Mouse (Mus musculus): ENCODE measurements around the gene Spib. TPM values are rescaled to one million over a fixed set of nuclear protein-coding genes. Genes with fewer than 3 reads are reported as not detected.

Gene Spib
- polyA plus RNA-seq, 2 experiments = 0.11 to 0.16 TPM

DNA sequence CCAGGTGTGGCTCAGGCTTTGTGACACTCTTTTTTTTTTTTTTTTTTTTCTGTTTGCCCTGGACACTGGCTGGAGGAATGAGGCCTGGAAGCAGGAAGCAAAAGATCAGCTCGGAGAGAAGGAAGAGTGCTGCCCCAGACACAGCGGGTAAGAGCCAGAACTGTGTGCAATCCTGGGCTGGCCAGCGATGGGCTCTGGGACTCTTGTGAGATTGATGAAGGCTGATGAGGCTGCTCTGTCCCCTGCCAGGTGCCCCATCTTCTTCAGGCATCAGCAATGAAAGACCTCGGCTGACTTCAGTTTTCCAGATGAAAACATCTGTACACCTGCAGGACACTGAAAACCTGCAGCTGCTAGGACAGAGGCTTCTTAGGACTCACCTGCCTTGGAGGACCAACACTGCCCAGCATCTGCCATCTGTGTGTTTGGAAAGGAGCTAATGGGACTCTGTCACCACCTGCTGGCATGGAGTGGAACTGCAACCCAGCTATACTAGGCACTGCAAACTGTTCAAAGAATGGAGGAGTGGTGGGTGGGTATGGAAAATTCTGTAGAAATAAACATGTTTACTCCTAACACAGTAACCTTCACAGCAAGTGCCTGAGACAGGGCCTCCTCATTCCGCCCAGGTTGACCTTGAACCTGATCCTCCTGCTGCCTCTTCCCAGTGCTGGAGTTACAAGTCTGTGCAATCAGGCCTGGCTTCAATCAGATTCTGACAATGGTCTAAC lies 46.9 kb downstream of the Spib start:
- peaks cover 30 to 40% of the 10 kb centered on the region in 2 experiments for H3K4me1 ChIP-seq (replicated peaks; ENCODE audit: control insufficient read depth in 2 of 2, insufficient read depth in 2 of 2, low read length in 1 of 2)
- no peaks in the 10 kb centered on the region for H3K9me3 ChIP-seq (ENCODE audit: control insufficient read depth, low read length)
- H3K27ac ChIP-seq = peak overlapping the region; percentile 67
- no peak overlapping the region for H3K4me3 ChIP-seq (ENCODE audit: insufficient read depth in 1 of 2, low read depth in 2 of 2, low read length in 2 of 2)
- H3K4me2 ChIP-seq (ENCODE audit: low read depth) = no peak overlapping the region
- ATAC-seq (ENCODE audit: insufficient read depth) (0 out of 2 replicates have a peak, but pooled peaks have one; percentile 14), DNase-seq (ENCODE audit: low read depth in 3 of 3, low spot score in 3 of 3) (peak; percentile 62 to 70 (median 65))
- H3K9ac ChIP-seq (replicated peaks) = no peak overlapping the region
- WGBS (ENCODE audit: insufficient replicate concordance) = 33% methylated on average over 5 of the region's 5 CpGs
- TF ChIP-seq CTCF (IDR thresholded peaks at IDR 0.05; ENCODE audit: low read depth) = peak; percentile 100
- no peak for TF ChIP-seq EP300 (IDR thresholded peaks at IDR 0.05; ENCODE audit: low read depth)
- H3K27me3 ChIP-seq (ENCODE audit: control insufficient read depth, insufficient read depth, low read length) = peaks cover 15% of the 10 kb centered on the region
- peaks cover 3% of the 10 kb centered on the region; the same call in 1 of the 2 replicates for H3K36me3 ChIP-seq (replicated peaks; ENCODE audit: control insufficient read depth, insufficient read depth, low read depth)

DNA sequence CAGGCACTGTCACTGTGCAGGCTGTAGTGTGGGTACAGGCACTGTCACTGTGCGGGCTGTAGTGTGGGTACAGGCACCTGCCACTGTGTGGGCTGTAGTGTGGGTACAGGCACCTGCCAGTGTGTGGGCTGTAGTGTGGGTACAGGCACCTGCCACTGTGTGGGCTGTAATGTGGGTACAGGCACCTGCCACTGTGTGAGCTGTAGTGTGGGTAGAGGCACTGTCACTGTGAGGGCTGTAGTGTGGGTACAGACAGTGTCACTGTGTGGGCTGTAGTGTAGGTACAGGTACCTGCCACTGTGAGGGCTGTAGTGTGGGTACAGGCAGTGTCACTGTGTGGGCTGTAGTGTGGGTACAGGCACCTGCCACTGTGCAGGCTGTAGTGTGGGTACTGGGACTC lies 47.8 kb downstream of the Spib start:
- H3K9me3 ChIP-seq (ENCODE audit: control insufficient read depth, low read length) = no peaks in the 10 kb centered on the region
- 100% methylated on average over 1 of the region's 1 CpGs for WGBS (ENCODE audit: insufficient replicate concordance)
- H3K36me3 ChIP-seq (replicated peaks; ENCODE audit: control insufficient read depth, insufficient read depth, low read depth) = no peaks in the 10 kb centered on the region
- no peak overlapping the region for H3K4me2 ChIP-seq (ENCODE audit: low read depth)
- ATAC-seq (ENCODE audit: insufficient read depth) (no peak), DNase-seq (ENCODE audit: low read depth in 3 of 3, low spot score in 3 of 3) (no peak)
- H3K9ac ChIP-seq (replicated peaks) = no peak overlapping the region; the same call in 1 of the 2 replicates
- H3K27ac ChIP-seq = peak overlapping the region; percentile 67
- H3K27me3 ChIP-seq (ENCODE audit: control insufficient read depth, insufficient read depth, low read length) = peaks cover 22% of the 10 kb centered on the region
- no peak overlapping the region for H3K4me3 ChIP-seq (ENCODE audit: insufficient read depth in 1 of 2, low read depth in 2 of 2, low read length in 2 of 2)
- H3K4me1 ChIP-seq (replicated peaks; ENCODE audit: control insufficient read depth in 2 of 2, insufficient read depth in 2 of 2, low read length in 1 of 2) = peaks cover 30 to 47% of the 10 kb centered on the region in 2 experiments
- TF ChIP-seq CTCF (IDR thresholded peaks at IDR 0.05; ENCODE audit: low read depth) (no peak), EP300 (IDR thresholded peaks at IDR 0.05; ENCODE audit: low read depth) (no peak)

DNA sequence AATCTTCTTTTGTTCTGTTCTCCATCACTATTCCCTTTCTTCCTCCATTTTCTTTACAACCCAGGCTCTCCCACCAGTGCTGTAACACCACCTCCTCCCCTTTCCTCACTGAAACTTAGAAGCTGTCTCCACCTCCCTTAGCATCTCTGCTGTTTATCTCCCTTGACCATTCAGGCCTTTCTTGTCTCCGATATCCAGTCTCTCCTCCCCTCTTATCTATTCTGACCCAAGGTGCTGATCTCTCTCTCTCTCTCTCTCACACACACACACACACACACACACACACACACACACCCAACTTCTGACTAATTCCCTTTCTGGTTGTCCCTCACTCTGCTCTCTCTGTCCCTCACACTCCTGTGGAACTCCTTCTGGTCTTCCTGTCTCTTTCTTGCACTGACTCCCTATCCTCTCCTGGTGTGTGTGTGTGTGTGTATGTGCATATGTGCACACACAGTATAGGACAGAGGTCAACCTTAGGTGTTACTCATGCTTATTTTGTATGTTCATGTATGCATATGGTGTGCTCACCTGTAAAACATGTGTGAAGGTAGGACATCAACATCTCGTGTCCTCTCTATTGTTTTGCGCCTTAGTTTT lies 48.9 kb downstream of the Spib start:
- H3K4me2 ChIP-seq (ENCODE audit: low read depth) = peak overlapping the region; percentile 69
- H3K36me3 ChIP-seq (replicated peaks; ENCODE audit: control insufficient read depth, insufficient read depth, low read depth) = no peaks in the 10 kb centered on the region
- H3K27me3 ChIP-seq (ENCODE audit: control insufficient read depth, insufficient read depth, low read length) = peaks cover 32% of the 10 kb centered on the region
- H3K9me3 ChIP-seq (ENCODE audit: control insufficient read depth, low read length) = no peaks in the 10 kb centered on the region
- peak overlapping the region; percentile 64 for H3K9ac ChIP-seq (replicated peaks)
- peak; percentile 93 for ATAC-seq (ENCODE audit: insufficient read depth)
- H3K4me1 ChIP-seq (replicated peaks; ENCODE audit: control insufficient read depth in 2 of 2, insufficient read depth in 2 of 2, low read length in 1 of 2) = peaks cover 34 to 56% of the 10 kb centered on the region in 2 experiments
- peak overlapping the region; percentile 90 for H3K27ac ChIP-seq
- WGBS (ENCODE audit: insufficient replicate concordance) = 40% methylated on average over 3 of the region's 3 CpGs
- H3K4me3 ChIP-seq (ENCODE audit: insufficient read depth in 1 of 2, low read depth in 2 of 2, low read length in 2 of 2) = peak overlapping the region; percentile 1 to 5; a peak in 2 of 4 replicates
- DNase-seq (ENCODE audit: low read depth in 3 of 3, low spot score in 3 of 3) = peak; percentile 82 to 86 (median 82)
- no peak for TF ChIP-seq CTCF (IDR thresholded peaks at IDR 0.05; ENCODE audit: low read depth)
- TF ChIP-seq EP300 (IDR thresholded peaks at IDR 0.05; ENCODE audit: low read depth) = peak; percentile 98

Small RNA genes within 50 kb of the gene (microRNA-seq; reads per million reads assigned to microRNA genes)
- gene Mir7053 = 1.3 reads per million

Other genes starting within 250 kb of the Spib start
- 0.34 and 0.38 TPM in 2 replicates for gene Clec11a, start 225.2 kb downstream of the Spib start, polyA plus RNA-seq (2012; rRNA removed)
- gene Clec11a, start 225.2 kb downstream of the Spib start, polyA plus RNA-seq (2014; fragmentation: Nextera tagmentation; extraction: Ambion mirVana) = 0.33 and 0.51 TPM in 2 replicates
- gene Shank1, start 221.8 kb downstream of the Spib start, polyA plus RNA-seq (2012; rRNA removed) = 0.04 and 0.06 TPM in 2 replicates
- gene Shank1, start 221.8 kb downstream of the Spib start, polyA plus RNA-seq (2014; fragmentation: Nextera tagmentation; extraction: Ambion mirVana) = 0.05 TPM in 1 of 2 replicates, not detected in the other
- gene Syt3, start 148.0 kb downstream of the Spib start, polyA plus RNA-seq (2012; rRNA removed) = 0.02 and 0.06 TPM in 2 replicates
- 0.14 TPM in 1 of 2 replicates, not detected in the other for gene Syt3, start 148.0 kb downstream of the Spib start, polyA plus RNA-seq (2014; fragmentation: Nextera tagmentation; extraction: Ambion mirVana)
- gene 1700008O03Rik, start 146.3 kb downstream of the Spib start, polyA plus RNA-seq (2012; rRNA removed) = 0.06 and 0.12 TPM in 2 replicates
- not detected in 2 replicates for gene 1700008O03Rik, start 146.3 kb downstream of the Spib start, polyA plus RNA-seq (2014; fragmentation: Nextera tagmentation; extraction: Ambion mirVana)
- gene Lrrc4b, start 103.1 kb downstream of the Spib start, polyA plus RNA-seq (2012; rRNA removed) = 0.02 and 0.30 TPM in 2 replicates
- not detected in 2 replicates for gene Lrrc4b, start 103.1 kb downstream of the Spib start, polyA plus RNA-seq (2014; fragmentation: Nextera tagmentation; extraction: Ambion mirVana)
- 10.2 and 14.7 TPM in 2 replicates for gene Aspdh, start 66.7 kb downstream of the Spib start, polyA plus RNA-seq (2012; rRNA removed)
- 10.9 and 11.0 TPM in 2 replicates for gene Aspdh, start 66.7 kb downstream of the Spib start, polyA plus RNA-seq (2014; fragmentation: Nextera tagmentation; extraction: Ambion mirVana)
- 212 TPM in 2 replicates for gene Josd2, start 64.1 kb downstream of the Spib start, polyA plus RNA-seq (2012; rRNA removed)
- gene Josd2, start 64.1 kb downstream of the Spib start, polyA plus RNA-seq (2014; fragmentation: Nextera tagmentation; extraction: Ambion mirVana) = 155 and 164 TPM in 2 replicates
- 46.7 and 49.5 TPM in 2 replicates for gene Emc10, start 35.5 kb downstream of the Spib start, polyA plus RNA-seq (2012; rRNA removed)
- 41.7 and 49.3 TPM in 2 replicates for gene Emc10, start 35.5 kb downstream of the Spib start, polyA plus RNA-seq (2014; fragmentation: Nextera tagmentation; extraction: Ambion mirVana)
- gene Fam71e1, start 35.5 kb downstream of the Spib start, polyA plus RNA-seq (2012; rRNA removed) = 0.64 and 1.5 TPM in 2 replicates
- 0.48 and 1.6 TPM in 2 replicates for gene Fam71e1, start 35.5 kb downstream of the Spib start, polyA plus RNA-seq (2014; fragmentation: Nextera tagmentation; extraction: Ambion mirVana)
- not detected in 2 replicates for gene Mybpc2, start 7.4 kb downstream of the Spib start, polyA plus RNA-seq (2012; rRNA removed)
- not detected in 2 replicates for gene Mybpc2, start 7.4 kb downstream of the Spib start, polyA plus RNA-seq (2014; fragmentation: Nextera tagmentation; extraction: Ambion mirVana)
- gene Pold1, start 16.8 kb upstream of the Spib start, polyA plus RNA-seq (2012; rRNA removed) = 42.1 and 46.7 TPM in 2 replicates
- gene Pold1, start 16.8 kb upstream of the Spib start, polyA plus RNA-seq (2014; fragmentation: Nextera tagmentation; extraction: Ambion mirVana) = 37.5 and 40.2 TPM in 2 replicates
- gene Nr1h2, start 21.9 kb upstream of the Spib start, polyA plus RNA-seq (2012; rRNA removed) = 30.8 and 35.7 TPM in 2 replicates
- 38.1 and 41.4 TPM in 2 replicates for gene Nr1h2, start 21.9 kb upstream of the Spib start, polyA plus RNA-seq (2014; fragmentation: Nextera tagmentation; extraction: Ambion mirVana)
- 4.3 and 5.8 TPM in 2 replicates for gene Napsa, start 40.3 kb upstream of the Spib start, polyA plus RNA-seq (2012; rRNA removed)
- gene Napsa, start 40.3 kb upstream of the Spib start, polyA plus RNA-seq (2014; fragmentation: Nextera tagmentation; extraction: Ambion mirVana) = 6.7 and 8.6 TPM in 2 replicates
- 0.16 and 0.24 TPM in 2 replicates for gene Kcnc3, start 58.6 kb upstream of the Spib start, polyA plus RNA-seq (2012; rRNA removed)
- gene Kcnc3, start 58.6 kb upstream of the Spib start, polyA plus RNA-seq (2014; fragmentation: Nextera tagmentation; extraction: Ambion mirVana) = not detected in 2 replicates
- 0.15 and 0.75 TPM in 2 replicates for gene Myh14, start 138.8 kb upstream of the Spib start, polyA plus RNA-seq (2012; rRNA removed)
- gene Myh14, start 138.8 kb upstream of the Spib start, polyA plus RNA-seq (2014; fragmentation: Nextera tagmentation; extraction: Ambion mirVana) = 0.09 and 0.23 TPM in 2 replicates
- not detected in 2 replicates for gene Izumo2, start 176.7 kb upstream of the Spib start, polyA plus RNA-seq (2012; rRNA removed)
- not detected in 2 replicates for gene Izumo2, start 176.7 kb upstream of the Spib start, polyA plus RNA-seq (2014; fragmentation: Nextera tagmentation; extraction: Ambion mirVana)
- gene Vrk3, start 216.3 kb upstream of the Spib start, polyA plus RNA-seq (2012; rRNA removed) = 22.2 and 23.7 TPM in 2 replicates
- gene Vrk3, start 216.3 kb upstream of the Spib start, polyA plus RNA-seq (2014; fragmentation: Nextera tagmentation; extraction: Ambion mirVana) = 20.4 and 22.2 TPM in 2 replicates
- gene Zfp473, start 219.0 kb upstream of the Spib start, polyA plus RNA-seq (2012; rRNA removed) = 0.79 and 0.96 TPM in 2 replicates
- 0.81 and 1.1 TPM in 2 replicates for gene Zfp473, start 219.0 kb upstream of the Spib start, polyA plus RNA-seq (2014; fragmentation: Nextera tagmentation; extraction: Ambion mirVana)